Mouse (Mus musculus) megakaryocyte, embryonic 14.5 days (primary cell): ENCODE data around the gene Ccn1. TPM values are rescaled to one million over a fixed set of nuclear protein-coding genes. Genes with fewer than 3 reads are reported as not detected.
A peak's percentile ranks its signal among the peaks of the same experiment; 100 is the strongest.

ENCODE experiments used
- H3K27me3 ChIP-seq: replicated peaks from 2 replicates; pipeline ENCODE3; 2012; ENCODE audit warnings: inconsistent platforms
- H3K36me3 ChIP-seq: replicated peaks from 2 replicates; pipeline ENCODE3; 2012; ENCODE audit warnings: low read length, inconsistent platforms, mixed read lengths
- H3K4me1 ChIP-seq: 2 replicates; pipeline ENCODE4 v1.6.1; 2012; ENCODE audit warnings: inconsistent platforms
- H3K4me3 ChIP-seq: replicated peaks from 2 replicates; pipeline ENCODE3; 2012; ENCODE audit warnings: moderate library complexity, mild to moderate bottlenecking, inconsistent platforms
- H3K9me3 ChIP-seq: 2 replicates; pipeline ENCODE4 v1.6.1; 2012; ENCODE audit warnings: inconsistent platforms
- FLI1 ChIP-seq: IDR thresholded peaks from 2 replicates; pipeline ENCODE4 v1.6.1; 2012; ENCODE audit warnings: low read length, inconsistent platforms, mixed read lengths
- GATA1 ChIP-seq: IDR thresholded peaks from 3 replicates; pipeline ENCODE4 v1.6.1; 2012; ENCODE audit warnings: mixed read lengths, low read length, inconsistent platforms, borderline replicate concordance
- polyA plus RNA-seq: library from polyadenylated mRNA; stranded (reverse); fragments of >175 nt; gene quantifications from 2 replicates; pipeline ENCODE4 v1.2.3, GENCODE M21; 2012; ENCODE audit warnings: low replicate concordance; ENCODE audit not compliant: insufficient read depth

The Ccn1 gene
- polyA plus RNA-seq, 1 experiment = 0.22 TPM

GRCm38 (mm10) chr3:145621209-145621608, 28.6 kb downstream of the Ccn1 start:
- Histone ChIP-seq H3K27me3 (no peaks in the 10 kb centered on the region), H3K9me3 (peaks cover 28% of the 10 kb centered on the region), H3K36me3 (no peaks in the 10 kb centered on the region), H3K4me1 (peaks cover 12% of the 10 kb centered on the region), H3K4me3 (no peak overlapping the region)
- TF ChIP-seq FLI1 = no peak
- no peak for TF ChIP-seq GATA1

- no peaks in the 10 kb centered on the region for H3K36me3 ChIP-seq
- H3K4me3 ChIP-seq = no peak overlapping the region
- peaks cover 28% of the 10 kb centered on the region for H3K9me3 ChIP-seq
- no peaks in the 10 kb centered on the region for H3K27me3 ChIP-seq
- TF ChIP-seq FLI1 = no peak
- no peak for TF ChIP-seq GATA1
- peaks cover 17% of the 10 kb centered on the region for H3K4me1 ChIP-seq
These were observed 30.0 kb downstream of the Ccn1 start for GRCm38 (mm10) chr3:145619621-145620365.

- Histone ChIP-seq H3K4me1 (peaks cover 24% of the 10 kb centered on the region), H3K36me3 (no peaks in the 10 kb centered on the region), H3K4me3 (peak overlapping the region; percentile 78), H3K27me3 (no peaks in the 10 kb centered on the region), H3K9me3 (peaks cover 25% of the 10 kb centered on the region)
- TF ChIP-seq FLI1 = no peak
- no peak for TF ChIP-seq GATA1
These were observed 31.5 kb downstream of the Ccn1 start for GRCm38 (mm10) chr3:145618299-145618698.

- TF ChIP-seq GATA1 (no peak), FLI1 (no peak)
- peaks cover 24% of the 10 kb centered on the region for H3K4me1 ChIP-seq
- no peaks in the 10 kb centered on the region for H3K27me3 ChIP-seq
These were observed 35.2 kb downstream of the Ccn1 start for GRCm38 (mm10) chr3:145614362-145615115.

GRCm38 (mm10) chr3:145613234-145613633, 36.5 kb downstream of the Ccn1 start:
- H3K27me3 ChIP-seq = no peaks in the 10 kb centered on the region
- H3K4me3 ChIP-seq = no peak overlapping the region
- H3K36me3 ChIP-seq = no peaks in the 10 kb centered on the region
- TF ChIP-seq FLI1 (no peak), GATA1 (no peak)
- H3K4me1 ChIP-seq = peaks cover 14% of the 10 kb centered on the region
- no peaks in the 10 kb centered on the region for H3K9me3 ChIP-seq

More at GRCm38 (mm10) chr3:145614362-145615115, 35.2 kb downstream of the Ccn1 start:
- H3K4me3 ChIP-seq = no peak overlapping the region
- H3K36me3 ChIP-seq = no peaks in the 10 kb centered on the region
- peaks cover 6% of the 10 kb centered on the region for H3K9me3 ChIP-seq

GRCm38 (mm10) chr3:145612662-145613061, 37.1 kb downstream of the Ccn1 start:
- no peaks in the 10 kb centered on the region for H3K9me3 ChIP-seq
- no peaks in the 10 kb centered on the region for H3K27me3 ChIP-seq
- TF ChIP-seq FLI1 = no peak
- no peak for TF ChIP-seq GATA1
- peaks cover 12% of the 10 kb centered on the region for H3K4me1 ChIP-seq
- H3K4me3 ChIP-seq = no peak overlapping the region
- no peaks in the 10 kb centered on the region for H3K36me3 ChIP-seq

- Histone ChIP-seq H3K36me3 (peaks cover 38% of the 10 kb centered on the region), H3K27me3 (no peaks in the 10 kb centered on the region), H3K9me3 (no peaks in the 10 kb centered on the region), H3K4me3 (no peak overlapping the region), H3K4me1 (peaks cover 6% of the 10 kb centered on the region)
- TF ChIP-seq FLI1 (no peak), GATA1 (no peak)
These were observed 41.5 kb downstream of the Ccn1 start for GRCm38 (mm10) chr3:145608320-145608719.

GRCm38 (mm10) chr3:145605437-145606123, 44.2 kb downstream of the Ccn1 start:
- H3K4me3 ChIP-seq = no peak overlapping the region
- H3K9me3 ChIP-seq = no peaks in the 10 kb centered on the region
- TF ChIP-seq FLI1 (no peak), GATA1 (no peak)
- peaks cover 21% of the 10 kb centered on the region for H3K4me1 ChIP-seq
- H3K36me3 ChIP-seq = peaks cover 63% of the 10 kb centered on the region
- no peaks in the 10 kb centered on the region for H3K27me3 ChIP-seq

- no peaks in the 10 kb centered on the region for H3K9me3 ChIP-seq
- no peak overlapping the region for H3K4me3 ChIP-seq
- H3K36me3 ChIP-seq = peaks cover 91% of the 10 kb centered on the region
- TF ChIP-seq FLI1 (no peak), GATA1 (no peak)
- H3K4me1 ChIP-seq = peaks cover 21% of the 10 kb centered on the region
- H3K27me3 ChIP-seq = no peaks in the 10 kb centered on the region
These were observed 47.2 kb downstream of the Ccn1 start for GRCm38 (mm10) chr3:145602410-145603206.
